Mouse (Mus musculus): ENCODE measurements around the gene Stard7.

The Stard7 gene

GRCm38 (mm10) chr2:127323667-127324066, 53.6 kb downstream of the Stard7 start:
- no peak for DNase-seq

- no peak for DNase-seq
Measured at GRCm38 (mm10) chr2:127324456-127324855, 54.4 kb downstream of the Stard7 start.

- no peak for DNase-seq
Measured at GRCm38 (mm10) chr2:127328090-127328851, 58.3 kb downstream of the Stard7 start.

GRCm38 (mm10) chr2:127332807-127333570, 63.0 kb downstream of the Stard7 start:
- peak; percentile 21 for DNase-seq

GRCm38 (mm10) chr2:127333945-127334603, 64.1 kb downstream of the Stard7 start:
- DNase-seq, result no peak

- no peak for DNase-seq
Measured at GRCm38 (mm10) chr2:127335078-127335541, 65.1 kb downstream of the Stard7 start.

- peak; percentile 70 for DNase-seq
Measured at GRCm38 (mm10) chr2:127335767-127336496, 65.9 kb downstream of the Stard7 start, which contains the start of gene Dusp2. TSS of gene Dusp2 (plus strand) at chr2:127336159.

GRCm38 (mm10) chr2:127336497-127336832, 66.4 kb downstream of the Stard7 start:
- no peak for DNase-seq

- no peak for DNase-seq
Measured at GRCm38 (mm10) chr2:127336885-127337284, 66.9 kb downstream of the Stard7 start.

GRCm38 (mm10) chr2:127337531-127337930, 67.5 kb downstream of the Stard7 start:
- DNase-seq, result peak; percentile 31

GRCm38 (mm10) chr2:127338012-127338411, 68.0 kb downstream of the Stard7 start:
- DNase-seq, result no peak

- no peak for DNase-seq
Measured at GRCm38 (mm10) chr2:127338416-127338815, 68.4 kb downstream of the Stard7 start, which contains the start of gene Astl. TSS of gene Astl (plus strand) at chr2:127338639.

- DNase-seq, result no peak
Measured at GRCm38 (mm10) chr2:127338833-127339232, 68.8 kb downstream of the Stard7 start.

- DNase-seq, result no peak
Measured at GRCm38 (mm10) chr2:127339262-127339661, 69.2 kb downstream of the Stard7 start.

- no peak for DNase-seq
Measured at GRCm38 (mm10) chr2:127341159-127341558, 71.1 kb downstream of the Stard7 start.

GRCm38 (mm10) chr2:127346334-127346733, 76.3 kb downstream of the Stard7 start:
- no peak for DNase-seq

GRCm38 (mm10) chr2:127347147-127347985, 77.3 kb downstream of the Stard7 start:
- DNase-seq, result no peak
